In genomic region chr11:115496559-115496958, GRCm38 (mm10) we compare ENCODE assay signal across 21 mouse cellular contexts. TPM values are rescaled to one million over a fixed set of nuclear protein-coding genes. Genes with fewer than 3 reads are reported as not detected.
"Had no signal": no experiment of that assay in that cellular context is flagged by ENCODE, and none has a peak within 500 bp of the region (broad histone marks: within the 10 kb centered on the region; RNA-seq: fewer than 3 reads in every experiment).

No protein-coding gene starts in this region.

RNA-seq across cellular contexts. Expression of gene Slc16a5, which starts 34.3 kb away (rescaled TPM):
- total RNA-seq: common myeloid progenitor, adult 5-6 weeks; forebrain, postnatal 0 days; gastrocnemius, adult 18-20 months; gastrocnemius, adult 2 months; gastrocnemius, adult 8-10 months; gastrocnemius, postnatal 10 days; gastrocnemius, postnatal 14 days; gastrocnemius, postnatal 25 days; gastrocnemius, postnatal 4 days; granulocyte monocyte progenitor cell, adult 5-6 weeks; heart, adult 2 months; heart, adult 8-10 months had no signal
- polyA plus RNA-seq: cortical plate, adult 2 months; embryonic facial prominence, embryonic 11.5 days; erythroblast, embryonic 14.5 days; forebrain, embryonic 12.5 days; forebrain, embryonic 13.5 days; forebrain, embryonic 14.5 days; forebrain, embryonic 15.5 days; forebrain, embryonic 16.5 days; frontal cortex, adult 2 months had no signal
